Mouse (Mus musculus): ENCODE data around the gene Nup98. TPM values are rescaled to one million over a fixed set of nuclear protein-coding genes. Genes with fewer than 3 reads are reported as not detected.

The Nup98 gene
- total RNA-seq, 2 experiments from 2014 or later: 61.1 to 78.2 TPM

DNA sequence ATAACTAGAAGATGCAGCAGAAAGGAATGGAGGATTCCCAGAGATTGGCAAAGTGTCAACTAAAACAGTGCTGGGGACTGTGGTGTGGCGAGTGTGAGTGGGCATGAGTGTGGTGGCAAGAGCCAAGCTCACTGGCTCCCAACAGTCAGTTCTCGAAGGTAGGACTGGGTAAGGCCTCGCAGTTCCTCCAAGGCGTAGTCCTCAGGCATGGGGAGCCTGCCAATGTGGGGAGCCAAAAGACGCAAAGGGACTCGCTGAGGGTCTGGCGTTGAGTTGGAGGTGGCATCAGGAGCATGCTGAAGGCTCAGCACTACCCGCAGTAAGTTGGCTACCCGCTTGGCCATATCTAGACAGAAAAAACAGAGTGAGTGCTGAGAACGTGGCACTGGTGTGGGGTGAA is 89.7 kb downstream of the Nup98 start:
- DNase-seq: no peak

- DNase-seq: no peak
Measured at GRCm38 (mm10) chr7:102117382-102117781, 92.6 kb downstream of the Nup98 start.

DNA sequence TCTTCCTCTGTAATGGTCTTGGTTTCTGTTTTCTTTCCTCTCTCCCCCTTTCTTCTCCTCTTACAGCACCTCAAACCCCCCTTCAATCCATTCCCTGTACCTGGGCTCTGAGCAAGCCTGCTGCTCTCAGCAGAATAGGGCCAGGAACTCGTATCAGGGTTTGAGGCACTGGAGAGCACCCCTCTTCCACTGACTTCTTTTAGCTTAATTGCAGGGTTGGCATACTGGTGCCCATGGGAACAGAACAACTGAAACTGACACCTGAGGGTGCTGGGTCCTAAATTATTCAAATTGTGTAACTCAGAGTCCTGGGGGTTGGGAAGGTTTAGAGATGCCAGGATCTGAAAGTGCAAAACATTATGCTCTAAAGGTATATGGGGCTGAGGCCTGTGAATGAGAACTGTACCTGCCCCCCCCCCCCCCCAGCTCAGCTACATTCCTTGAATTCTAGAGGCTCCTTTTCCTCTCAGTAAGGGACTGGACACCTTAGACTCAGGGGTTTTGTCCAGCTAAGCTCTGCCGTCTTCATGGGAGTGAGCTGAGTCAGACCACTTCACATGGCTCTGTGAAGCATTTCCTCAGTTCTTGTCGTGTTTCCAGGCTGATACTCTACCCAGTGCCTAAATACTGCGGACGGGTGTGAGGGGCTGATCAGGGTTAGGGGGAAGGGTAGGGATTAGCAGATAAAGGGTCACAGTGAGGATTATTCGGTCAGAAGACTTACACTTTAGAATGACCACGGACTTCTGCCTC is 93.2 kb downstream of the Nup98 start, which contains the start of gene Chrna10:
Chrna10 (minus strand) TSS at position 250 of the 753 bp plus-strand sequence.
- DNase-seq: no peak

GRCm38 (mm10) chr7:102113151-102113729 is 96.7 kb downstream of the Nup98 start:
- no peak for DNase-seq

GRCm38 (mm10) chr7:102109746-102110145 is 100.2 kb downstream of the Nup98 start:
- no peak for DNase-seq

DNA sequence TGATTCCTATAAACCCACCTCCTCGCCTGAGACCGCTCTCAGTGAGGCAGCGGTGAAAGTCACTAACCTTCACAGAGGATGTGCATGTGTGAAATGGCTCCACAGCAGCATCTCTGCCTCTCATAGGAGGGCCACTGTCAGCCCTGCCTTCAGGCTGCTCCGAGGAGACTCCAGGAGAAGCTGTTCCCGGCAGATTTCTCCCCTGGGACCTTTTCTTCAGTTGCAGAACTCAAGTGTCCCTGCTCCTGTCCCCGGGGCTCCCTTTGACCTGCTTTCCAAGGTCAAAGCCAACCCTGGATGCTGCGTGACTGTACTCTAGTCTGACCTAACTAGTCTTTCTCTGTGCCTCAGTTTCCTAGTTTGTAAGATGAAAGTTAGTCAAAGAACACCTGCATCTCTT is 100.8 kb downstream of the Nup98 start, which contains the start of gene Art5:
Art5 (minus strand) TSS at position 319 of the 400 bp plus-strand sequence.
- no peak for DNase-seq

GRCm38 (mm10) chr7:102108206-102108605 is 101.8 kb downstream of the Nup98 start:
- no peak for DNase-seq

DNA sequence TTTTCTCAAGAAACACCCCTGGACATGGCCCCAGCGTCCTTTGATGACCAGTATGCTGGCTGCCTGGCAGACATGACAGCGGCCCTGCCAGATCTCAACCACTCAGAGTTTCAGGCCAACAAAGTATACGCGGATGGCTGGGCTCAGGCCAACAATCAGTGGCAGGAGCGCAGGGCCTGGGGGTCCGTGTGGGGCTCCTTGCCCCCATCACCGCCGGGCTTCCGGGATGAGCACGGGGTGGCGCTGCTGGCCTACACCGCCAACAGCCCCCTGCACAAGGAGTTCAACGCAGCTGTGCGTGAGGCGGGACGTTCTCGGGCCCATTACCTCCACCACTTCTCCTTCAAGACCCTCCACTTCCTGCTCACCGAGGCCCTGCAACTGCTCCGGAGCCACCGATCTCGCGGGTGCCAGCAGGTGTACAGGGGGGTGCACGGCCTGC is 103.3 kb downstream of the Nup98 start:
- no peak for DNase-seq

GRCm38 (mm10) chr7:102104126-102104525 is 105.8 kb downstream of the Nup98 start:
- no peak for DNase-seq

DNA sequence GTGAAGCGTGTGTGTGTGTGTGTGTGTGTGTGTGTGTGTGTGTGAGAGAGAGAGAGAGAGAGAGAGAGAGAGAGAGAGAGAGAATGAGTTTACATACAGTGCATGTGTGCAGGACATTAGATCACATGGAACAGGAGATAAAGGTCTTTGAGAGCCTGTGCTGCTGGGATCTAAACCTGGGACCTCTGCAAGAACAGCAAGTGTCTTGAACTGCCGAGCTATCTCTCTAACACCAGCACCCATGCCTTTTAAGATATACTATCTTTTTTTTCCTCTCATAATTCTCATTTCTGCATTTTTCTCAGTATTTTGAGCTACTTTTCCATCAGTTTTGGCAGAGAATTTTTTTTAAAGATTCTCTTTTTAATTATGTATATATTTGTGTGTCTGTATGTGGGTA is 106.4 kb downstream of the Nup98 start:
- no peak for DNase-seq

- peak in 1 of 2 experiments; percentile 36 for DNase-seq
Measured at GRCm38 (mm10) chr7:102102696-102103095, 107.3 kb downstream of the Nup98 start.

DNA sequence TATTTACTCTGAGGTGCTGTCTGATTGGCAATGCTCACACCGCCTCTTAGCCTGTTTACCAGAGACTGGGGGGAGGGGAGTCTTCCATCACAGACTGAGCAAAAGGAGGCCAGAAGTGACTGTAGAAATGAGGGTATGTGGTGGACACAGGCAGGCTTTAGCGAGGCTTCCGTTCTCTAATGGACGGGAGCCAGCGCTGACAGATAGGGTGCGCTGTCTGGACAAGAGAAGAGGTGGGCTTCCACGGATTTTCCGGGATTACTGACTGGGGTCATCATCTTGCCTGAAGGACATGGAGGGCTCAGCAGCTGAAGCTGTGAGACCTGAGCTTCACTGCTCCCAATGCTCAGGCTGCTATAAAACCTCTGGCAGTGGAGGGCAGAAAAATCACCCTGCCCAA is 107.7 kb downstream of the Nup98 start:
- no peak for DNase-seq

- no peak for DNase-seq
Measured at GRCm38 (mm10) chr7:102101487-102101886, 108.5 kb downstream of the Nup98 start, which contains the start of gene Art1. Gene Art1 (plus strand): TSS chr7:102101743.

DNA sequence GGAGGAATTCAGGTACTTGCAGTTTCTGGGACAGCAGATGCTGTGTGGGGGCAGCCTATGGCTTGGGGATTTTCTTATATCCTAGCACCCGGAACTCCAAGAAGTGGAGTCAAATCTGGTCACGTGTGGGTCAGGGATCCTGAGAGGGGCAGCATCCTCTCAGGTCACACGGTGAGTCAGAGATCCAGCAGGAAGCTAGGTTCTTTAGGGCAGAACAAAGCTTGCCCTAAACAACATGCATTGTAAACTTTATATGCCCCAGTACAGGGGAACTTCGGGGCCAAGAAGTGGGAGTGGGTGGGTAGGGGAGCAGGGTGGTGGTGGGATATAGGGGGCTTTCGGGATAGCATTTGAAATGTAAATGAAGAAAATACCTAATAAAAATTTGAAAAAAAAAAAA is 109.1 kb downstream of the Nup98 start:
- DNase-seq: no peak

DNA sequence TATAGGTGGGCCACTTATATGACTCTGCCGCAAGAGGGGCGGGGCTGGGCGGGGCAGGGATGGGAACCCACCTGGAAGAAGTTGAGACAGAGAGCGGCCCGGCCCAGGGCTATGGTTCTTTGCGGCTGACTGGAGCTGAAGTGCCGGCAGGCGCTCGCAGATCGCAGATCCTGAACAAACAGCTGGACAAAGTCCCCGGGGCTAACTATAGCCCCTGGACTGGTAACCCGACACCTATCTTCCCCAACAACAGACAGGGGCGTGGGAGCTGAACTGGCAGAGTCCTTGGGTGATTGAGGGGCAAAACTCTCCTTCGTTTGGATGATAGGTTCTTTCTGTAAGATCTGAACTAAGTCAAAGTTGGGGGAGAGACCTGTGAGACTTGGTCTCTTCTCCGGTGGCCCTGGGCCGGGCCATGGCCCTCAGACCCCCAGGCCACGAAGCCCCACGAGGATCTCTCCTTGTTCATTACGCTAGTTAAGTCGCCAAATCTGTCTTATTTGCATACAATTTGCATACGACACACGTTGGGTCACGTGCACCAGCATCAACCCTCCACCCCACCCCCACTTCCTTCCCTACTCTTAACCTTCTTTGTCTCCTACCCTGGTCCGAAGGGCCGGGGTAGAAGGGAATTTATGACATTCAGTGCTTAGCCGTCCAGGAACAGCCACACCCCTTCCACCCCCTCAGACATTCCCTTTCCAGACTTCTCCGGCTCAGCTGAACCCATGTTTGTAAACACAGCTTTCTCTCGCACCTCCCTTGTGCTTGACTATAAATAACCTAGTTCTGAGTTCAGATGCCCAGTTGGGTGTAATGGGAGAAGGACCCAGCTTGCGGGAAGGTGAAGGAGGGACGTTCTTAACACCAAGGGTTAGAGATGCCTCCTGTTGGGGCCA is 110.0 kb downstream of the Nup98 start:
- DNase-seq: no peak

GRCm38 (mm10) chr7:102087336-102087735 is 122.6 kb downstream of the Nup98 start:
- no peak for DNase-seq

GRCm38 (mm10) chr7:102084041-102084696 is 125.8 kb downstream of the Nup98 start:
- no peak for DNase-seq

DNA sequence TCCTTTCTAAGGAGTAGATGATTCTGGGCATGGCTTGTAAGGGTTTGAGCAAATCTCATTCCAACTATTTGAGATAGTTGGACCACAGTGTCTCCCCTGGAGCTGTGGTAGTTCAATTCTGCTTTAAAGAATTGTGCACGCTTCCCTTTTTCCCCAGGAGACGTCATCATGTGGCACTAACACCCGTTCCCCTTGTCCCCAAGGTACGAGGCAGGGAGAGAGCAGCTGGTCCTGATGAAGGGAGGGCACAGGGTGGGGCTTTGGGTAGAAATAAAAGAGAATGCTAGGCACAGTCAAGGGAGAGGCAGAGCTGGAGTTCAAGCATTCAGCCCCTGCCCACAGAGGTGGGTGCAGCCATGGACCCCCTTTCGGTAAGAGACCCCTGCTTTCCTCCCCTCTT is 127.2 kb downstream of the Nup98 start, which contains the start of gene Trpc2:
Trpc2 (plus strand) TSS at position 301 of the 400 bp plus-strand sequence.
- no peak for DNase-seq

DNA sequence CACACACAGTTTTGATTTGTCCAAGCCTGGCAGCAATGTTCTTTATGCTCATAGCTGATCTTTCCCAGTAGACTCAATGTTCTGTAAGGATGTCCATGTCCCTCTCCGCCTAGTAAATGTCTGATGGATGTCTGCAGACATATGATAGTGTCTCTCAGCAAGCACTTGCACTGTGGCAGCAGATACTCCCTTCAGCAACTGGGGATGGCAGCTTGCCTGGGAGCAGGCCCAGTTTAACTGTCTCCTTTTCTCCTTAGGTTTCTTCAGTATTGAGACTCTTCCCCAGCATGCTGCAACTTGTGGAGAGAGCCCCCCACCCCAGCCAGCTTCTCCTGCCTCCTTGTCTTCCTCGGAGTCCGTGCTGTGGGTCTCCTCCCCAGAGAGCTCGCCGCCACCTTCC is 128.2 kb downstream of the Nup98 start:
- DNase-seq: no peak

- no peak for DNase-seq
Measured at GRCm38 (mm10) chr7:102080311-102080710, 129.7 kb downstream of the Nup98 start.

DNA sequence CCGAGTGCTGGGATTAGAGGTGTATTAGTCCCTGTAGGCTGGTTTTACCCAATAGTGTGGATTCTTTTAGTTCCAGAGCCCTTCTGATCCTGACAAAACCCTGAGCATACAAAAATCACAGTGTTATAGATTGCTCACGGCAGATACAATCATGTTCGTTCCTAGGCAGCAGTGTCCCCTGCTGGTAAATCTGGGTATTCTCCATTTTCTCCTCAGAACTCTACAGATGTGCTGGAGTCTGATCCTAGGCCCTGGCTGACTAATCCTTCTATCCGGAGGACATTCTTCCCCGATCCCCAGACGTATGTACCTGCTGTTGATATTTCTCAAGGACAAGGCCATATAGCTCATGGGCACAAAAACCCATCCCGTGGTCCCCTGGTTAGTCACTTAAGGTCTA is 131.5 kb downstream of the Nup98 start:
- DNase-seq: peak in 1 of 2 experiments; percentile 51
